Mouse (Mus musculus): ENCODE measurements around the gene Hnrnpl. TPM values are rescaled to one million over a fixed set of nuclear protein-coding genes. Genes with fewer than 3 reads are reported as not detected.

Gene Hnrnpl
- polyA plus RNA-seq (2012; rRNA removed), result 372 and 379 TPM in 2 replicates

DNA sequence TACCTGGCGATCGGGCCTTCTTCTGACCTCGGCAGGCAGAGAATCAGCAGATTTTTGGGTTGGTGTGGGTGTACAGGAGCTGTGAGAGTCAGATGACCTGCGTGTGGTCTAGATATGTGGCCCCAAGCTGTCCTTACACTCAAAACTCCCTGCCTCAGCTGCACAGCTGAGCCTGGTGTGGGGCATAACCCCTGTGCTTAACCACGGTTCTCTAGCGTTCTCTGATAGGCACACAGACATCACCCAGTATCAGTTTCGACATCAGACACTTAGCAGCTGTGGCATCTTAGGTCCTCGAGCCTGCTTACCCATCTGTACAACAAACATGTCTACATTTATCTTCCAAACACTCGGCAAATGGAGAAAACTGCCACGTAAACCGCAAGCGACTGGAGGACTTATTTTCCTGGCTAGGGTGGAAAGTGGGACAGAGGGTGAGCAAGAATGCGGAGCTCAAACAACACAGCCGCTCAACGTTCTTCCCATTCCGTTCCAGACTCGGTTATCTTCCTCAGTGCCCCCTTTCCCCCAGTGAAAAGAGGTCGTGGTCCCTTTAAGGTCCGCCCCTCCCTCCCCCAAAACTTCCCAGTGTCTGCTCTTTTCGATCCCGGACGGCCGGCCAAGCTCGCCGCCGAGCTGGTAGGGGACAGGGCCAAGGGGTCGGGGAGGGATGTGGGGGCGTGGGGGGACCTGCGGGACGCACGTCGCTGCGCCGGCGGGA is at the start of gene Hnrnpl:
Gene Hnrnpl, plus strand, starts transcription at position 321 of the 721 bp plus-strand sequence.

GRCm38 (mm10) chr7:28766173-28766879 is 42.0 kb upstream of the Hnrnpl start, which contains the start of gene Sirt2:
Gene Sirt2 (plus strand): TSS chr7:28766735.

DNA sequence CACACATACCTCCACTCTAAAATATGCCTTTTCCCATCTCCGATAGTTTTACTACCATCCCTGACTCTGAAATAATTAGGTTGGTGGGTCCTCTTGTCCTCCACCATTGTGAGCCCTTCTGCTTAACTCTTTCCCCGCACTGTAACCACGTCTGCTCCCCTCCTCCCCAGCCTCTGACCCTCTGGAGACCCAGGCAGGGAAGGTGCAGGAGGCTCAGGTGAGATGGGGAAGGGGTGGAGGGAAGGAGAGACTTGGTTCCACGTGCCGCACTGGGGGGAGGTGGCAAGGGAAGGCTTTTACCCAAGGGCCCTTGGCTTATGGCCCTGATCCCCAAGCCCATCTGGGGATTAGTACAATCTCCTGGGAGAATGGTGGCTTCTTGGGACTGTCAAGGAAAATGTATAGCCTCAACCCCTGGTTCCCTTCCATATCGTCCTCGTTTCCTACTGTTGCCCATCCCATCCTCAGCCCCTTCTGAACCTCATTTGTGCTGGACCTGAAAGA is 40.8 kb upstream of the Hnrnpl start, which contains the start of gene Nfkbib:
Gene Nfkbib, minus strand, starts transcription at position 51 of the 504 bp plus-strand sequence.

DNA sequence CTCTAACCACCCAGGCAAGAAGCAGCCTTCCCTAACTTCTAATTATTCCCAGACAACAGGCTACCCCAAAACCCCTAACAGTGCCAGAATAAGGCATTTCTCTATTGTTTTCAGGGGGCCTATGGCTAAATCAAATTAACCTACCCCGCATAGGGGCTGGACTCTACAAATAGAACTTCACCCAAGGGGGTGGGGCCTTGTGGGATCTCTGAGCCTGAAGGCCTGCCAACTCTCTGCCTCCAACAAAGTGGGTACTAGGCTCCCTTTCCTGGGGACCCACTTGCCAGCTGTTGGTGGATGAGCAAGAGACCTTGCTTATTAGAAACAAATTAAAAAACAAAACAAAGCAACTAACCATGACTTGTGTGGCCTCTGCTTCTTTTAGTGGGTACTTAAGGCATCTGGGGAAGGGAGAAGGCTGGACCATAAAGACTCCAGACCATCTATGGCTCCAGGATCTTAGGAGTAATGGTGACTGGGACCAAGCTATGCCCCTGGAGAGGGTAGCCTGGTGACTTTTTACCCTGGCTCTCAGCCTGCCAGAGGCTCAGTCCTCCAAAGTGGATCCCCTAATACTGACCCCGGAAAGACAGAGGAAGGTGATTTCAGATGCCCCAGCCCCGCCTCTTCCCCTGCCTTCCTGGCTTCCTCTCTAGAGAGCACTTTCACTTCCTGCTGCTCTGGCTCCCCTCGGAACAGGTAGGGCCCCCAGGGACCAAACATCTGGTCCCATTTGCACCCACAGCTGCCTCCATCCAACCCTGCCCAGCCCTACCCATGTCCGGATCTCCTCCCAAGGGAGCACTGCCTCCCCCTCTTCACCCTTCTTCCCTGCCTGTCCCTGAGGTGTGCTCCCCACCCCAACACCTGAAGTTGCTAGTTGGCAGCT is 19.8 kb upstream of the Hnrnpl start, which contains the start of gene Rinl:
Gene Rinl, plus strand, starts transcription at position 663 of the 889 bp plus-strand sequence.

DNA sequence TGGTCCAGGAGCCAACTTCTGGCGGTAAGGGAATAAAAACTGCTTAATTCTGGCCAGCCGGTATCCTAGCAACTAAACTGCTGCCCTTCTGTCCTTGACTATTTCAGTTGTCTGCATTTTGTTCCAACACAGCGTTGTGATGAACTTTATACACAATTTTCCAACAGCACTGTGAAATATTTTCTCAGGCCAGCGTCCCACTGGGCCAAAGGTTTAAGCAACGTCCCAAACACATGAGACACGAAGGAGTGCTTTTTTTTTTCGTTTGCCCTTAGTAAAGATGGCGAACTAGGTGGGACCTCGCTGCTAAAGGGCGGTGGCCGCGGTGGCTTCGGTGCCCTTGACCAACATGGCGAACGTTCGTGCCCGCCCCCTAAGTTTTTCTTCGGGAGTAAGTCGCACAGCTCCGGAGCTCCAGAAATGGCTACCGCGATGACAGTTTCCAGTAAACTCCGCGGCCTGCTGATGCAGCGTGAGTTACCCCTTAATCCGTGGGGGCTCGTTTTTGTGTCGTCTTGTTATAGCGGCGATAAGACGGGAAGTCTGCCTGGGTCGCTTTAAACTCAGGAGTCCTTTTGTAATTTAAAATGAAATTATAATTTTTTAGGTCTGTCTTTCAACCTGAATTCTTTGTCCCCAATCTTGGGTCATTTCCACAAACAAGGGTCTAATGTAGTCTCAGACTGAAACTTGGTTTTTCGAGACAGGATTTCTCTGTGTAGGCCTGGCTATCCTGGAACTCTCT is 16.8 kb downstream of the Hnrnpl start, which contains the start of gene Ech1:
Gene Ech1, plus strand, starts transcription at position 277 of the 745 bp plus-strand sequence.

DNA sequence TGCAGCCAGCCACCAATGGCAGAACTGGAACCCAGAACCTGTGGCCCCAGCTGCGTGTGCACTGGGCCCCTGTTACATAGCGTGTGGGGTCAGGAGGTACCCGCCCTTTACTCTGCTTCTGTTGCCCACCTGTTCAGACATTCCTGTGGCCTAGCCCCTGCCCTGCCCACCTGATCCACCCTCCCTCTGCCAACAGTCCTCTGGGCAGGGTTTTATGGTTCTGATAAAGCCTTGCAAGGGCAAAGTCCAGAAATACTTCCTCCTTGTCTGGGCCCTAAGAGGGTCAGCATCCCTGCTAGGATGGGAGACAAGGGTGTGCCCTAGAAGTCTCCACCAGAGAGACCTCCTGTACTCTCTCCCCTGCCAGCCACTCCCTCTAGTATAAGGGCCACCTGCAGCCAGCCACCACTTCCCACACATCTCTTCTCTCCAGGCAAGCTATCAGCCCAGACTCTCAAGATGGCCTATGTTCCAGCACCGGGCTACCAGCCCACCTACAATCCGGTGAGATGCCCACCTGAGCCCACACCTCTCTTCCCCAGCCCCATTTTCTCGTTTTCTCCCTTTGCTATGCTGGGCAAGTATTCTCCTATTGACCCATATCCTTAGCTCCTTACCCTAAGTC is 25.5 kb downstream of the Hnrnpl start, which contains the start of gene Lgals4:
Gene Lgals4, plus strand, starts transcription at position 132 of the 625 bp plus-strand sequence.

DNA sequence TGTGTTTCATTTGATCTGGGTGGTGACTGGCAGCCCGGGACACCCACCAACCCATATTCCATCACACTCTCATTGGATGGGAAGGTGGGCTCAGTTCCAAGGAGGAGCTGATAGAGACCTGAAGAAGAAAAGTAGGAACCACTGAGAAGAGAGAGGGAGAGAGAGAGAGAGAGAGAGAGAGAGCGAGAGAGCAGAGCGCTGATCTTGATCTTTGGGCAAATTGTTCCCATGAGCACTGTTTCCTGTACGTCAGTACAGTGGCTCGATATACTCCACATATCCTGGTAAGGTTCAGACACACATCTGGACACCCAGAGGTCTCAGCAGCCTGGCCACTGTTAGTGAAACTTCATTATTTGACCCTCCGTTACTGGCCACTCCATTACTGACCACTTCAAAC is 55.2 kb downstream of the Hnrnpl start, which contains the start of gene Lgals7:
Gene Lgals7, plus strand, starts transcription at position 314 of the 400 bp plus-strand sequence.

Other genes starting within 250 kb of the Hnrnpl start
- gene Samd4b, start 210.4 kb upstream of the Hnrnpl start, polyA plus RNA-seq (2012; rRNA removed), result 53.4 and 61.8 TPM in 2 replicates
- 11.0 and 12.7 TPM in 2 replicates for gene Pak4, start 210.4 kb upstream of the Hnrnpl start, polyA plus RNA-seq (2012; rRNA removed)
- gene Acp7, start 177.2 kb upstream of the Hnrnpl start, polyA plus RNA-seq (2012; rRNA removed), result 0.22 and 0.92 TPM in 2 replicates
- gene Fbxo27, start 115.7 kb upstream of the Hnrnpl start, polyA plus RNA-seq (2012; rRNA removed), result 31.4 and 33.2 TPM in 2 replicates
- gene Fbxo17, start 91.7 kb upstream of the Hnrnpl start, polyA plus RNA-seq (2012; rRNA removed), result 4.1 and 4.6 TPM in 2 replicates
- gene Mrps12, start 66.7 kb upstream of the Hnrnpl start, polyA plus RNA-seq (2012; rRNA removed), result 71.4 and 74.9 TPM in 2 replicates
- gene Sars2, start 66.5 kb upstream of the Hnrnpl start, polyA plus RNA-seq (2012; rRNA removed), result 15.9 and 16.3 TPM in 2 replicates
- gene Ccer2, start 52.4 kb upstream of the Hnrnpl start, polyA plus RNA-seq (2012; rRNA removed), result 0.39 and 0.56 TPM in 2 replicates
- gene Sirt2, start 41.8 kb upstream of the Hnrnpl start, polyA plus RNA-seq (2012; rRNA removed), result 128 and 133 TPM in 2 replicates
- gene Nfkbib, start 41.0 kb upstream of the Hnrnpl start, polyA plus RNA-seq (2012; rRNA removed), result 26.6 and 29.6 TPM in 2 replicates
- gene Rinl, start 19.6 kb upstream of the Hnrnpl start, polyA plus RNA-seq (2012; rRNA removed), result 0.55 and 0.62 TPM in 2 replicates
- 98.9 and 107 TPM in 2 replicates for gene Ech1, start 16.7 kb downstream of the Hnrnpl start, polyA plus RNA-seq (2012; rRNA removed)
- gene Lgals4, start 25.3 kb downstream of the Hnrnpl start, polyA plus RNA-seq (2012; rRNA removed), result 9.5 and 10.9 TPM in 2 replicates
- 11.6 and 16.4 TPM in 2 replicates for gene Lgals7, start 55.3 kb downstream of the Hnrnpl start, polyA plus RNA-seq (2012; rRNA removed)
- 0.22 and 0.25 TPM in 2 replicates for gene Capn12, start 72.9 kb downstream of the Hnrnpl start, polyA plus RNA-seq (2012; rRNA removed)
- 120 and 134 TPM in 2 replicates for gene Actn4, start 153.8 kb downstream of the Hnrnpl start, polyA plus RNA-seq (2012; rRNA removed)
- gene Eif3k, start 173.3 kb downstream of the Hnrnpl start, polyA plus RNA-seq (2012; rRNA removed), result 377 and 381 TPM in 2 replicates
- 12.9 and 14.6 TPM in 2 replicates for gene Map4k1, start 173.5 kb downstream of the Hnrnpl start, polyA plus RNA-seq (2012; rRNA removed)